Mouse (Mus musculus) megakaryocyte, embryonic 14.5 days (primary cell): ENCODE measurements around the gene Sertad1. TPM values are rescaled to one million over a fixed set of nuclear protein-coding genes. Genes with fewer than 3 reads are reported as not detected.

ENCODE experiments used
- H3K27me3 ChIP-seq: replicated peaks from 2 replicates; pipeline ENCODE3; 2012; ENCODE audit warnings: inconsistent platforms
- H3K36me3 ChIP-seq: replicated peaks from 2 replicates; pipeline ENCODE3; 2012; ENCODE audit warnings: low read length, inconsistent platforms, mixed read lengths
- H3K4me1 ChIP-seq: 2 replicates; pipeline ENCODE4 v1.6.1; 2012; ENCODE audit warnings: inconsistent platforms
- H3K4me3 ChIP-seq: replicated peaks from 2 replicates; pipeline ENCODE3; 2012; ENCODE audit warnings: moderate library complexity, mild to moderate bottlenecking, inconsistent platforms
- H3K9me3 ChIP-seq: 2 replicates; pipeline ENCODE4 v1.6.1; 2012; ENCODE audit warnings: inconsistent platforms
- FLI1 ChIP-seq: IDR thresholded peaks from 2 replicates; pipeline ENCODE4 v1.6.1; 2012; ENCODE audit warnings: low read length, inconsistent platforms, mixed read lengths
- GATA1 ChIP-seq: IDR thresholded peaks from 3 replicates; pipeline ENCODE4 v1.6.1; 2012; ENCODE audit warnings: mixed read lengths, low read length, inconsistent platforms, borderline replicate concordance
- polyA plus RNA-seq: library from polyadenylated mRNA; stranded (reverse); fragments of >175 nt; gene quantifications from 2 replicates; pipeline ENCODE4 v1.2.3, GENCODE M21; 2012; ENCODE audit warnings: low replicate concordance; ENCODE audit not compliant: insufficient read depth

Sertad1 gene
- polyA plus RNA-seq, 1 experiment, result 159 TPM

GRCm38 (mm10) chr7:27451359-27451758 lies 35.4 kb upstream of the Sertad1 start:
- Histone ChIP-seq H3K27me3 (peaks cover 9% of the 10 kb centered on the region), H3K36me3 (peaks cover 40% of the 10 kb centered on the region), H3K4me1 (peaks cover 81% of the 10 kb centered on the region), H3K9me3 (no peaks in the 10 kb centered on the region), H3K4me3 (no peak overlapping the region)
- TF ChIP-seq FLI1, result no peak
- no peak for TF ChIP-seq GATA1

GRCm38 (mm10) chr7:27452206-27452770 lies 34.4 kb upstream of the Sertad1 start:
- H3K4me3 ChIP-seq, result no peak overlapping the region
- peaks cover 47% of the 10 kb centered on the region for H3K36me3 ChIP-seq
- peaks cover 74% of the 10 kb centered on the region for H3K4me1 ChIP-seq

GRCm38 (mm10) chr7:27454461-27455121 lies 32.1 kb upstream of the Sertad1 start:
- Histone ChIP-seq H3K9me3 (no peaks in the 10 kb centered on the region), H3K4me3 (no peak overlapping the region), H3K27me3 (no peaks in the 10 kb centered on the region), H3K4me1 (peaks cover 80% of the 10 kb centered on the region), H3K36me3 (peaks cover 64% of the 10 kb centered on the region)
- TF ChIP-seq FLI1 (no peak), GATA1 (no peak)

More at GRCm38 (mm10) chr7:27452206-27452770, 34.4 kb upstream of the Sertad1 start:
- no peak for TF ChIP-seq FLI1
- no peak for TF ChIP-seq GATA1
- Histone ChIP-seq H3K27me3 (no peaks in the 10 kb centered on the region), H3K9me3 (no peaks in the 10 kb centered on the region)

GRCm38 (mm10) chr7:27455273-27455672 lies 31.4 kb upstream of the Sertad1 start:
- TF ChIP-seq GATA1 (no peak), FLI1 (no peak)
- H3K36me3 ChIP-seq, result peaks cover 70% of the 10 kb centered on the region
- H3K4me1 ChIP-seq, result peaks cover 80% of the 10 kb centered on the region
- H3K27me3 ChIP-seq, result no peaks in the 10 kb centered on the region
- H3K9me3 ChIP-seq, result no peaks in the 10 kb centered on the region
- no peak overlapping the region for H3K4me3 ChIP-seq

GRCm38 (mm10) chr7:27458614-27459013 lies 28.1 kb upstream of the Sertad1 start:
- peaks cover 68% of the 10 kb centered on the region for H3K4me1 ChIP-seq

GRCm38 (mm10) chr7:27459640-27460039 lies 27.1 kb upstream of the Sertad1 start:
- Histone ChIP-seq H3K4me3 (no peak overlapping the region), H3K36me3 (peaks cover 75% of the 10 kb centered on the region)

More at GRCm38 (mm10) chr7:27458614-27459013, 28.1 kb upstream of the Sertad1 start:
- no peaks in the 10 kb centered on the region for H3K9me3 ChIP-seq
- peaks cover 69% of the 10 kb centered on the region for H3K36me3 ChIP-seq
- TF ChIP-seq GATA1 (no peak), FLI1 (no peak)
- no peak overlapping the region for H3K4me3 ChIP-seq
- no peaks in the 10 kb centered on the region for H3K27me3 ChIP-seq

GRCm38 (mm10) chr7:27460477-27460876 lies 26.2 kb upstream of the Sertad1 start:
- Histone ChIP-seq H3K36me3 (peaks cover 77% of the 10 kb centered on the region), H3K4me1 (peaks cover 51% of the 10 kb centered on the region), H3K27me3 (no peaks in the 10 kb centered on the region), H3K9me3 (no peaks in the 10 kb centered on the region), H3K4me3 (no peak overlapping the region)
- no peak for TF ChIP-seq FLI1

More at GRCm38 (mm10) chr7:27459640-27460039, 27.1 kb upstream of the Sertad1 start:
- TF ChIP-seq FLI1 (no peak), GATA1 (no peak)
- Histone ChIP-seq H3K4me1 (peaks cover 59% of the 10 kb centered on the region), H3K27me3 (no peaks in the 10 kb centered on the region), H3K9me3 (no peaks in the 10 kb centered on the region)

GRCm38 (mm10) chr7:27467648-27468047 lies 19.1 kb upstream of the Sertad1 start:
- Histone ChIP-seq H3K4me1 (peaks cover 28% of the 10 kb centered on the region), H3K27me3 (no peaks in the 10 kb centered on the region), H3K4me3 (no peak overlapping the region), H3K9me3 (no peaks in the 10 kb centered on the region), H3K36me3 (peaks cover 42% of the 10 kb centered on the region)
- no peak for TF ChIP-seq GATA1
- TF ChIP-seq FLI1, result no peak

- Histone ChIP-seq H3K36me3 (peaks cover 21% of the 10 kb centered on the region), H3K27me3 (no peaks in the 10 kb centered on the region), H3K4me3 (peak overlapping the region; percentile 98), H3K4me1 (peaks cover 42% of the 10 kb centered on the region), H3K9me3 (no peaks in the 10 kb centered on the region)
- TF ChIP-seq GATA1 (no peak), FLI1 (no peak)
These were observed 15.2 kb upstream of the Sertad1 start for GRCm38 (mm10) chr7:27471390-27472120.

- H3K27me3 ChIP-seq, result no peaks in the 10 kb centered on the region
- H3K4me3 ChIP-seq, result peak overlapping the region; percentile 98
- peaks cover 25% of the 10 kb centered on the region for H3K36me3 ChIP-seq
- TF ChIP-seq GATA1, result no peak
- no peak for TF ChIP-seq FLI1
- H3K9me3 ChIP-seq, result no peaks in the 10 kb centered on the region
- peaks cover 49% of the 10 kb centered on the region for H3K4me1 ChIP-seq
These were observed 14.1 kb upstream of the Sertad1 start for GRCm38 (mm10) chr7:27472596-27472995.
